Mouse (Mus musculus) cerebellum, postnatal 14 days (tissue): Measurements from ENCODE around the gene Rnf157.
"Not testable (repeated sequence)": the region's sequence is repeated elsewhere in the genome, so short reads cannot be mapped to it uniquely, and the experiment has no call there.

ENCODE experiments used
- DNase-seq, 2 experiments: peaks; one replicate each; pipeline ENCODE4 v3.0.0; 2021; ENCODE audit warnings: mixed read lengths in 2 of 2

The Rnf157 gene

GRCm38 (mm10) chr11:116416196-116416943 lies 3.5 kb upstream of the Rnf157 start:
- DNase-seq = no peak

- peak in 1 of 2 experiments; percentile 29 for DNase-seq
These were observed 795 bp upstream of the Rnf157 start for GRCm38 (mm10) chr11:116413631-116414022.

GRCm38 (mm10) chr11:116412028-116412827 lies 604 bp downstream of the Rnf157 start:
- peak; percentile 34 to 37 for DNase-seq

- DNase-seq = peak; percentile 66 to 84
These were observed 1.2 kb downstream of the Rnf157 start for GRCm38 (mm10) chr11:116411582-116411981.

GRCm38 (mm10) chr11:116410415-116410814 lies 2.4 kb downstream of the Rnf157 start:
- not testable (repeated sequence) for DNase-seq

GRCm38 (mm10) chr11:116409008-116409407 lies 3.8 kb downstream of the Rnf157 start:
- no peak for DNase-seq

- DNase-seq = no peak
These were observed 6.6 kb downstream of the Rnf157 start for GRCm38 (mm10) chr11:116406231-116406728.

- DNase-seq = no peak
These were observed 7.2 kb downstream of the Rnf157 start for GRCm38 (mm10) chr11:116405601-116406000.

- no peak for DNase-seq
These were observed 12.3 kb downstream of the Rnf157 start for GRCm38 (mm10) chr11:116400560-116400959.

GRCm38 (mm10) chr11:116398348-116398677 lies 14.5 kb downstream of the Rnf157 start:
- no peak for DNase-seq

GRCm38 (mm10) chr11:116397517-116398347 lies 15.1 kb downstream of the Rnf157 start:
- no peak for DNase-seq

- no peak for DNase-seq
These were observed 15.9 kb downstream of the Rnf157 start for GRCm38 (mm10) chr11:116396934-116397330.

GRCm38 (mm10) chr11:116396276-116396933 lies 16.4 kb downstream of the Rnf157 start:
- DNase-seq = no peak

- no peak for DNase-seq
These were observed 18.1 kb downstream of the Rnf157 start for GRCm38 (mm10) chr11:116394769-116395168.

- peak; percentile 37 to 48 for DNase-seq
These were observed 23.9 kb downstream of the Rnf157 start for GRCm38 (mm10) chr11:116388841-116389480.

GRCm38 (mm10) chr11:116387086-116388071 lies 25.5 kb downstream of the Rnf157 start:
- DNase-seq = peak in 1 of 2 experiments; percentile 18

GRCm38 (mm10) chr11:116385999-116386398 lies 26.8 kb downstream of the Rnf157 start:
- DNase-seq = peak; percentile 66 to 70

GRCm38 (mm10) chr11:116384171-116384570 lies 28.7 kb downstream of the Rnf157 start:
- peak in 1 of 2 experiments; percentile 8 for DNase-seq

GRCm38 (mm10) chr11:116383070-116383469 lies 29.8 kb downstream of the Rnf157 start:
- not testable (repeated sequence) for DNase-seq

GRCm38 (mm10) chr11:116380767-116381166 lies 32.1 kb downstream of the Rnf157 start:
- no peak for DNase-seq
